Mouse (Mus musculus) heart, embryonic 15.5 days (tissue): ENCODE data around the gene Gpx3. TPM values are rescaled to one million over a fixed set of nuclear protein-coding genes. Genes with fewer than 3 reads are reported as not detected.

ENCODE experiments used
- polyA plus RNA-seq: library from polyadenylated mRNA; unstranded; fragments of >200 nt; fragmentation: Nextera tagmentation; extraction: Ambion mirVana; gene quantifications from 2 replicates; pipeline ENCODE4 v1.2.1, GENCODE M21; 2015

Gene Gpx3
- polyA plus RNA-seq, 1 experiment from 2014 or later: 751 TPM

Other genes with a start within 250 kb of the Gpx3 start
- 53.2 and 66.5 TPM in 2 replicates for gene Cdc42se2, start 114.8 kb upstream of the Gpx3 start, polyA plus RNA-seq
- 17.5 and 24.7 TPM in 2 replicates for gene Lyrm7, start 41.5 kb upstream of the Gpx3 start, polyA plus RNA-seq
- gene Hint1, start 36.1 kb upstream of the Gpx3 start, polyA plus RNA-seq: 497 and 753 TPM in 2 replicates
- gene Tnip1, start 60.5 kb downstream of the Gpx3 start, polyA plus RNA-seq: 20.3 and 24.3 TPM in 2 replicates
- 315 and 367 TPM in 2 replicates for gene Anxa6, start 131.0 kb downstream of the Gpx3 start, polyA plus RNA-seq
- gene Ccdc69, start 175.7 kb downstream of the Gpx3 start, polyA plus RNA-seq: 17.6 and 21.4 TPM in 2 replicates
- gene Gm2a, start 195.7 kb downstream of the Gpx3 start, polyA plus RNA-seq: 33.6 and 40.7 TPM in 2 replicates
- gene Slc36a3, start 249.3 kb downstream of the Gpx3 start, polyA plus RNA-seq: not detected in 2 replicates